Mouse (Mus musculus) mesoderm, embryonic 11.5 days (tissue): ENCODE measurements around the gene Slc6a3.
A peak's percentile ranks its signal among the peaks of the same experiment; 100 is the strongest.

Source experiments
- DNase-seq: peaks from one replicate; pipeline ENCODE4 v3.0.0-alpha.2; 2012; ENCODE audit warnings: low read depth, low spot score

Slc6a3 gene

DNA sequence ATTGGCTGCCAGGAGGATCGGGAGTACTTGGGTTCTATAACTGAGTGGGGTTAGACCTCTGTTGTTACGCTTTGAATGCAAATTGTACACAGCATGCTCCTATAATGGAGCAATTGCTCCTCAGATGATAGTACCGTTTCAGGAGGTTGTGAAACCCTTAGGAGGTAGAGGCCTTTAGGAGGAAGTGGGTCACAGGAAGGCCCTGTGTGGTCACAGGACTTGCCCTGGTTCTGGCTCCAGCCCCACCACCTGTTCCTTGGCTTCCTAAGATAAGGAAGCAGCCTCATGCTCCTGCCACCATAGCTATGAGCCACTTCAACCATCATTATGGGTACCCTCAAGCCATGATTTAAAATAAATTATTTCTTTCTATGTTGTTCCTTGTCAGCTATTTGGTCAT, 54.9 kb downstream of the Slc6a3 start:
- DNase-seq: no peak

DNA sequence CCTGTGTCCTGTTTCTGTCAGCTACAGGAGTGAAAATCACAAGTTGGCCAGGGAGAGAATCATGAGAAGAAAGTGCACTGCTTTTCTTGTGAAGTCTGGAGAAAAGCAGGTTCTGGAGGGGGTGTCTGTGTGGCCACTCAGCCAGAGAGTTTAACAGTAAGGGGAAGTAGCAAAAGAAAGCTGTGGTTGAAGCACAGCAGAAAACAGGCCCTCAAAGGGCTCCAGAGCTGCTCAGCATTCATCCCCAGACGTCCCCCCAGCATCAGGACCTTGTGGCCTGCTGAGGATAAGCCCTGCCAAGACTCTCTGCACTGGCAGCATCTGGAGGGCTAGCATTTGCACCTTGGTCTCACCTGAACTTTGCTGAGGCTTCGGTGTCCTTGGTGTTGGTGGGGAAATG, 56.0 kb downstream of the Slc6a3 start:
- DNase-seq: no peak

- DNase-seq: no peak
Observed at GRCm38 (mm10) chr13:73596276-73596675, 59.7 kb downstream of the Slc6a3 start.

DNA sequence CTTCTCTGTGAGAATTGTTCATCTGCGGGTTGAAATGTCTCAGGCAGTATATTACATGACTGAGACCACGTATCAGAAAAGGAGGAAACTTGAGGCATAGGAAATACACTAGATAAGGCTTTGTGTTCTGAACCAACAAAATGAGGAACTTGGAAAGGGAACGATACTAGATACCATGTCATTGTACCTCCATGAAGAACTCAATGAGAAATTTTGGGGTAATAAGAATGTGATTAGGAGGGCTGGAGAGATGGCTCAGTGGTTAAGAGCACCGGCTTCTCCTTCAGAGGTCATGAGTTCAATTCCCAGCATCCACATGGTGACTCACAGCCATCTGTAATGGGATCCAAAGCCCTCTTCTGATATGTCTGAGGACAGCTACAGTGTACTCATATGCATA, 63.7 kb downstream of the Slc6a3 start:
- DNase-seq: no peak

GRCm38 (mm10) chr13:73603046-73603445, 66.5 kb downstream of the Slc6a3 start:
- DNase-seq: peak; percentile 0

GRCm38 (mm10) chr13:73603522-73604155, 67.1 kb downstream of the Slc6a3 start, which contains the start of gene Clptm1l:
Clptm1l (plus strand) TSS chr13:73604006.
- peak; percentile 96 for DNase-seq

GRCm38 (mm10) chr13:73604156-73604957, 67.8 kb downstream of the Slc6a3 start:
- peak; percentile 9 for DNase-seq

- DNase-seq: no peak
Observed at GRCm38 (mm10) chr13:73618406-73618805, 81.9 kb downstream of the Slc6a3 start.

GRCm38 (mm10) chr13:73620637-73621036, 84.1 kb downstream of the Slc6a3 start:
- DNase-seq: peak; percentile 25

DNA sequence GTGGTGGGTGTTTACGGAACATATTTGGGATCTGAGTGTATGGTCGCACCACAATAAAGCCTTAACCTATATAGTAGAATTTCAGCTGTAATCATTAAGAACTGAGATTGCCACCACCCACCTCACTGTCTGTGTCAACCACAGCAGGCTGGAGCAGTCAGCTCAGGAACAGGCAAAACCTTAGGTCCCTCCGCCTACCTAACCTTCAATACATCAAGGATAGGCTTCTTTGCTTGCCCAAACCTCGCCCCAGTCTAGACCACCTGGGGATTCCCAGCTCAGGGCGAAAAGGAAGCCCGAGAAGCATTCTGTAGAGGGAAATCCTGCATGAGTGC, 89.8 kb downstream of the Slc6a3 start:
- DNase-seq: no peak

GRCm38 (mm10) chr13:73626745-73627549, 90.4 kb downstream of the Slc6a3 start, which contains the start of gene Tert:
Tert (plus strand) TSS chr13:73626911.
- peak; percentile 60 for DNase-seq
